Mouse (Mus musculus): ENCODE measurements around the gene Myod1.

Myod1 gene

DNA sequence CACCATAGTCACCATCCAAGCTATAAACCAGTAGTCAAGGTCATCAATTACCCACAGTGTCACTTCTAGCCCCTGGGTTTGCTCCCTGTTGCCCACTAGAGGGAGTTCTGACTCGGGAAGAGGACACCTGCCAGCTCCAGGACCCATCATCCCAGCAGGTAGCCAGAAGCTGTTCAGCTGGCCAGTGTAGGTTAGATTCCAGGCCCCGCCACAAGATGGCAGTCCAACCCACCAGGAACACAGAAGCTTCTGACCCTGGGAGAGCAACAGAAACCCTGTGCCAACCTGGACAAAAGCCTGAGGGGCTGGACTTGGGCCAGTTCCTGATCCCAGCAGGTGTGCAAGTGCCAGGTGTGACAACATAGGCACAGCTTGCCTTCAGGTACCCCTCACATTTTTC lies 16.8 kb downstream of the Myod1 start:
- peak; percentile 23 for DNase-seq (ENCODE audit: low spot score)

DNA sequence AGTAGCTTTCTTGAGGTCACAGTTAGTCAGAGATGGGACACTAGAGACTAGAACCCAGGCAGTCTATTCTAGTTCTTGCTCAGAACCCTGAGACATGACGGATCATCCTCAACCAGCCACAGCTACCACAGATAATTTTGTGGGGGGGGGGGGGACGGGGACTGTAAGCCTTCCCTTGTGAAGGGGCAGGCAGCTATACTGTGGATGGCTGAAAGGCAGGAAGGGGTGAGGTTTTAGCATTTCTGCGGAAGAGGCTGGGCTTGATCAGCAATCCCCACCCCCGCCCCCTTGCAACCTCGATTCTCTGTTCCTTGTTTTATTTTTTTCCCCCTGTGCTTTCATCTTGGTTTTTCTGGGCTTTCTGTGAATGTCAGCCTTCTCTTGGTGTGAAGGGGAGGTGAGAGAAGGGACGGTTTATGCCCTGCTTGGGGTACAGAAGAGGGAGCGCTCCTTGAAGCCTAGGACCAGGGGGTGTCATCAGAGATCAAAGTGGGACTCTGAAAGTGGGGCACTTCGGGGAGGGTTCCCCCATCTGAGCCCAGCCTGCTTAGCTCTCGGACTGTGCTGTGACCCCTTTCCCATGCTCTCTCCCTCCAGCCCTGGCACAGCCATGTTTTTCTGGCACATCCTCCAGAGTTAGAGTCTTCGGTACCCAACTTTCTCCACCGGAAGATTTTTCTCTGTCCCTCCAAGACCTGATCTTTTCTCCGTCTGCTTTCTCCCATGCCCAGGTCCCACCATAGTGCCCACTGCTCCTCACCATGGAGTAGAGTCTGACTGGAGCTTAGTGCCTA lies 17.6 kb downstream of the Myod1 start:
- no peak for DNase-seq (ENCODE audit: low spot score)

DNA sequence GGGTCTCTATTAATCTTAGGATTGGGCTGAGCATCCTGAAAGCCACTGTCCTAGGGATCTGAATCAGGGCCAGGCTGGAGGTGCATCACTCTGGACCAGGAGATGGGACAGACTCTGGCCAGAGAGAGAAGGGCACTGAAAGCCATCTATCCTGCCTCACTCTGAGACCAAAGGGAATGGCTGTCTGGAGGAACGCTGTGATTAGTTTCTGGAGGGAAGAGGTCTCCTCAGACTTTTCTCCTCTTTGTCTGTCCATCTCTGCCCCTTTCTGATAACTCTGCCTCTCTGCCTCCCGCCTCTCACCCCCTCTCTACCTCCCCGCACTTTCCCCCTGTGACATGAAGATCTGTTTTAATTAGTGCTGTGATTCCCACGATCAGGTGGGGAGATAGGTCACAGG lies 18.7 kb downstream of the Myod1 start:
- DNase-seq (ENCODE audit: low spot score) = no peak

DNA sequence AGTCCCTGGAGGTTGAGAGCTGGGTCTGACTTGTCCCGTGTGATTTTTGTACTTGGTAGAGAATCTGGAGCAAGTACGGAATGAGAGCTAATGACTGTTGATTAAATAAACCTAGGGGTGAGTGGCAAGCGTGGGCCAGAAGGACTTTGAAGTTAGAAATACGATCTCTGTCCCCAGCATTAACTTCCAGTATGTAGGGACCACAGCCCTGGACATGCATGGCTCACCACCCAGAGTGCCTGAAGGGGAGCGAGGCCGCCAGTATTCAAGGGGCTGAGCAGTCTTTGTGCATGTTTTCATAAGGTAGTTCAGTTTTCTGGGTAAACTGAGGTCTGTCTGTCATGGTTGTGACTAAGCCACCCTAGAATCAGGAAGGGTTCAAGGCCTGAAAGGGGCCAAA lies 19.3 kb downstream of the Myod1 start:
- no peak for DNase-seq (ENCODE audit: low spot score)

DNA sequence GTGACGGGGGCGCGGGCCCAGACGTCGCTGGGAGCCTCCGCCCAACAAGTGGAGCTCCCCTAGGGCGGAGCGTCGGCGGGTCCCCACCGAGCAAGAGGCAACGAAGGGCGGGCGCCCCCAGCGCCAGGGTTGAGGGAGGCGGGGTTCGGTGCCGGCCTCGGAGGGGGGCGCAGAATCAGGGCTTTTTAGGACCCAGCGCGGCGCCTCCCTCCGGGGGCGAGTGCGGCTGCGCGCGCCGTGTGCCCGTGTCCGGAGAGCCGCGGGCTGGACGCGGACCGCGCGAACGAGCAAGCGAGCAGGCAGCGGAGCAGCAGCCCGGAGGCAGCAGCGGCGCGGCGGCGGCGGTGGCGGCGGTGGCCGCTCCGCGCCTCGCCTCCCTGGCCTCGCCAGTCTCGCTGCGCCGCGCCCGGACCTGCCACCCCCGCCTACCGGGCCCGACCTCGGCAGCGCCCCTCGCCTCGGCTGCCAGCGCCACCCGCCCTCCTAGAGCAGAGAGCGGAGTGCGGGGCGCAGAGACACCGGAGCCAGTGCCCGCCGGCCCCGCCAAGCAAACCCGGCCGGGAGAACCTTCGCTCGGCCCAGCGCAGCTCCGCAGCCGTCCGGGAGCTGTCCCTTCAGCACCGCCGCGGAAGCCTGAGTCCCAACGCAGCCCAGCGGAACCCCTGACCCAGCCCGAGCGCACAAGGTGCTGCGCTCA lies 20.1 kb downstream of the Myod1 start, which contains the start of gene Kcnc1:
TSS of gene Kcnc1 (plus strand) at position 267 of the 697 bp plus-strand sequence.
- peak; percentile 14 for DNase-seq (ENCODE audit: low spot score)

DNA sequence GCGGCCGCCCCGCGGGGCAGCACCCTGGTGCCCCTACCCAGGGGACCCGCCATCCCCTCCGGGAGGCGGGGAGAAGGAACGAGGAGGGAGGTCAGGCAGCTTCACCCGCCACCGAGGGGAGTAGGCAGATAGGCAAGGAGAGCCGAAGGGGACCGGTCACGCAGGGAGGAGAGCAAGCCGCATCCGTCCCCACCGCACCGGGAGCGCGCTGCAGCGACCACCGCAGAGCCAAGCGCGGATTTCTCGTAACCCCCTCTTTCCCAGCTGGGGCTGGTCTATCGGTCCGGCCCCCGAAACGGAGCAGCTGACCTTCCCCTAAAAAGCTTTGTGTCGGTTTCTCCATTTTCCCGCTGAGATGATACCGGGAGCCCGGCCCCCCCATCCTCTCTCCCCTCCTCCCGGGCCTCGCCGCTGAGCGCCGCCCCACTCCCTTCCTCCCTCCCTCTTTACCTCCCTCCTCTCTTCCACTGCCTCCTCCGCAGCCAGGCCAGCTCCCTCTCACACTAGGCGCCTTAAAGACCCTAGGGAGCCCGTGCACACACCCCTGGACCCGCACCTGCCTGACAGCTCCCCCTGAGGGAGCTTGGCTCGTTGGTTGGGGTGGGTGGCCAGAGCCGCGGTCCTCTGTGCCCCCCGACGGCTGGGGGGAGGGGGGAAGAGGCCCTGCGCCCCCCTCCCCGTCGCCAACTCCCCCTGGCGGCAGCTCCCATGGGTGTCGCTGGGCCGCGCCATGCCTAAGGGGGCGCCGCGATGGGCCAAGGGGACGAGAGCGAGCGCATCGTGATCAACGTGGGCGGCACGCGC lies 20.9 kb downstream of the Myod1 start:
- no peak for DNase-seq (ENCODE audit: low spot score)

DNA sequence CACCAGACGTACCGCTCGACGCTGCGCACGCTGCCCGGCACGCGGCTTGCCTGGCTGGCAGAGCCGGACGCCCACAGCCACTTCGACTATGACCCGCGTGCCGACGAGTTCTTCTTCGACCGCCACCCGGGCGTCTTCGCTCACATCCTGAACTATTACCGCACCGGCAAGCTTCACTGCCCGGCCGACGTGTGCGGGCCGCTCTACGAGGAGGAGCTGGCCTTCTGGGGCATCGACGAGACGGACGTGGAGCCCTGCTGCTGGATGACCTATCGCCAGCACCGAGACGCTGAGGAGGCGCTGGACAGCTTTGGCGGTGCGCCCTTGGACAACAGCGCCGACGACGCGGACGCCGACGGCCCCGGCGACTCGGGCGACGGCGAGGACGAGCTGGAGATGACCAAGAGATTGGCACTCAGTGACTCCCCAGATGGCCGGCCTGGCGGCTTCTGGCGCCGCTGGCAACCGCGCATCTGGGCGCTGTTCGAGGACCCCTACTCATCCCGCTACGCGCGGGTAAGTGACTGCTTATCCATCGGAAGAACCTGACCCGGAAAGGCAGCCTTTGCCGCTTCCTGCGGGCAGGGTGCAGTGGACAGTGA lies 21.6 kb downstream of the Myod1 start:
- DNase-seq (ENCODE audit: low spot score) = no peak

DNA sequence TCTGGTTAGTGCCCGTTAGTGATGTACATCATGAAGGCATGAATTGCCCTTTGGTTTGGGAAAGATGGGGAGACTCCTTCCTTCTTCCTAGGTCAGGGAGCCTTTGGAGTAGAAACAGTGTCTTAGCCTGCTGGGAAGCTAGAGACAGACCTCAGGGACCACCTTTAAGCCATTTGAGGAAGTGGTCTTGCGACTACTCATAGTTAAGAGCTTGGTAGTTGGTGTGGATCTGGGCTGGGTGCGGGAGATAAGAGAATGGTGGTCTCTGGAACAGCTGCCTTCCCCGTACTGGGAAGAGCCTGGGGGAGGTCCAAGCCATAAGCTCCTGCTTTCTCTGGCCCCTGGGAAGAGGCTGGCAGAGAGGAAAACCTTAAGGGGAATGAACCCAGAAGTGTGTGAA lies 22.3 kb downstream of the Myod1 start:
- no peak for DNase-seq (ENCODE audit: low spot score)

DNA sequence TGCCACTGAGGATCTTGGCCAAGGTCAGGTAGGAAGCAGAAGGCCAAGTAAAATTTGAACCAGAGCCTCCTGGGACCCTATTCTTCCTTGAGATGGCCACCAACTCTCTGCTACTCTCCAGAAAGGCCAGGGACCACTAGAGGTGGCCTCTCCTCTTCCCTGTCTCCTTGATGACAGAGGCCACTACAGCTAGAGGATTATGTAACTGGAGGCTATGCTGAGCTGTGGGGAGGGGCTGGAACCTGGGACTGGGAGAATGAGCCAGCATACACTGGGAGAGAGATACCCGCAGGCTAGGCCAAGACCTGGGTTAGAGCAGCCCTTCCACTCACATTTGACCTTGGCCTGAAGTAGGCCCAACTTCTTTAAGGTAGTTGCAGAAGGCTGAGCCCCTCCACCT lies 23.4 kb downstream of the Myod1 start:
- no peak for DNase-seq (ENCODE audit: low spot score)

DNA sequence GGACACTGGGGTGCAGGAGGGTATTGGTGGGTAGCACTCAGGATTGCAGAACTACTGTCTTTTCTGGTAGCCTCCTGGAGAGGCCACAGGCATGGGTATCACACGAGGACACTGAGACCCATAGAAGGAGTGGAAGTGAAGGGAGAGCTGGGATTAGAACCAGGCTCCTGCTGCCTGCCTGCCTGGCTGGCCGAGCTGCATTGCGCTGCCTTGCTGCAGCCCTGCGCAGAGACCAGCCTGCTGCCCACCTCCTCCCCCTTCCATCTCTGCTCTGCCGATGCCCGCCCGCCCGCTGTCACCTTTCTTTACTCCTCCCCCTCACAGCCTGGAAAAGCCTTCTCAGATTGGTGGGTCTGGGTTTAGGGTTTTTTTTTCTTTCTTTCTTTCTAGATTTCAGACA lies 24.1 kb downstream of the Myod1 start:
- DNase-seq (ENCODE audit: low spot score) = no peak

DNA sequence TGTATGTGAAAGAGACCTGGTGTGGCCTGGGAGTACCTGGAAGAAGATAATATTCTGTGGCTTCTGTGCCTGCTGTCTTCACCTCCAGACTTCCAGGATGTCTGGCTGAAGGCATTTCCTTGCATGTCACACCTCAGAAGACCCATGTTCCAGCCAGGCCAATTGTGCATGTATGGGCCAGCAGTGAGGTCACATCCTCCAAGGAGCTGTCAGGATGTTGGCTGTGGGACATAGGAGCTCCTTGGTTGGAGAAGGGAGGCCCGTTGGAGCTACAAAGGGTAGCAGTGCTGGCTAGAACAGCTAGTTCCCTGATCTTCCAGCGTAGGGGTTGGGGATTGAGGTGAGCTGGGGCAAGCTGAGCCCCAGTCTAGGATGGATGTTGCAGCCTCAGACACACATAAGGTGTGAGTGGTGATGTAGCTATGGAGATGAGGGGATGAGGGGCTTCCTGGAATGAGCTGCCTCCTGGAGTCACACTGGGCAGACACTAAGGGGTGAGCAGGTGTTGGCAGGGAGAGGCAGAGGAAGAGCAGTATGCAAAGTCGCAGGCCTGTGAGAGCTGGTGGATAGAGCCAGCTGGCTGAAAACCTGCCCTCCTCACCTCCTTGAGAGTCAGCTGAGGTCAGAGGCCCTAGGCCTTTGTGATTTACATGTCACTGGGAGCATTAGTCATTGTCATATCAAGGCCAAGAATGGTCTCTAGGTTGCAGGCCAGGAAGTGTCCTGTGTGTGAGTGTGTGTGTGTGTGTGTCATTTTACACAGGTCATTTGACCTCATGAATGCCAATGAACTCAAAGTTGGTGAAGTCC lies 25.3 kb downstream of the Myod1 start:
- no peak for DNase-seq (ENCODE audit: low spot score)

DNA sequence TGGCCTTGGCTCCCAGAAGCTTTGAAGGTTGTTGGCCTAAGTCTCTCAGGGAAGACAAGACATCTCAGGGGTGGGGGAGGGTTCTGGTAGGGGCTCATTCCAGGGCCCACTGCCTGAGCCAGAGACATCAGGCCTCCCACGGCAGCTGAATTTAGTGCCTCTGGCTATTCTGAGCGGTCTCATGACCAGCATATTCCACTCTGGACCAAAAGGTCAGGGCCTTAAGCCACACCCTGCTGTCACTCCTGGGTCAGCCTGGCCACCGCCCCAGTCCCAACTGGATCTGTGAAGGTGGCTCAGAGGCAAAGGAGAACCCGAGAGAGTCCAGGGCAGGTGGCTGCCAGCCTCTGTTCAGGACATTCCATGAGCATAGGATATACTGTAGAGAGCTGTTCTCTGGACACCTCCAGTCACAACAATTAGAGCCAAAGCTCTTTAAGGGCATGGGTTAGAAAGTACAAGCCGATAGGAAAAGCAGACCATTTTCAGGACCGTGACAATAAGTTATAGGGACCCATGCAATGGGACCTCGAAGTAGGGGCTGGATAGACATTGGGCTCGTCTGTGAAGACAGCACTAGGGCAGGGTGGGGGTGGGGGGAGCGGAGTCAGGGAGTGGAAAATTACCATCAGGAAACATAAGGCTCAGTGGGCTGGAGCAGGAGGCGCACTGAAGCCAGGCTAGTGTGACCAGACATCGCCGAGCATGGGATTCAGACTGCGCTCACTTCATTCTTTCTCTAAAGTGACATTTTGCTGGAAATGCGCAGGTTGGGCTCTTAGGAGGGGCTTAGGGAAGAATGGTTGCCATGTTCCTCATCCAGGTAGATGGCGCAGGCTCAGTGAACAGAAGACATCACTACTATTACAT lies 27.6 kb downstream of the Myod1 start:
- DNase-seq (ENCODE audit: low spot score) = no peak

DNA sequence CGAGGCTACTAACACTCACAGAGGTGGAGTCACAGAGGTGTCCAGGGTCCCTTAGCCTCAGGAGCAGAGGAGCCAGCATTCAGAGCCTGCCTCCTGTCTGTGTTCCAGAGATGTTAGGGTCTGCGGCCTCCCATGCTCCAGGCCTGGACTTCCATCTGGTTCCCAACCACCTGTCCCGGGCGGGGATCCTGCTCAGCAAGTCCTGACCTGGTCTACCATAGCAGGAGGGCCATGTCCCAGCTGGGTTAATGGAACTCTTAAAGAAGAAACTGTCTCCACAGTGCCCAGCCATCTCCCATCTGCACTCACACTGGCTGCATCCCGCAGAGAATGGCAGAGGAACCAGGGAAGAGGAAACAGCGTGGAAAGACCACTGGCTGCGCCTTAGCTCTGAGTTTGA lies 28.5 kb downstream of the Myod1 start:
- no peak for DNase-seq (ENCODE audit: low spot score)

DNA sequence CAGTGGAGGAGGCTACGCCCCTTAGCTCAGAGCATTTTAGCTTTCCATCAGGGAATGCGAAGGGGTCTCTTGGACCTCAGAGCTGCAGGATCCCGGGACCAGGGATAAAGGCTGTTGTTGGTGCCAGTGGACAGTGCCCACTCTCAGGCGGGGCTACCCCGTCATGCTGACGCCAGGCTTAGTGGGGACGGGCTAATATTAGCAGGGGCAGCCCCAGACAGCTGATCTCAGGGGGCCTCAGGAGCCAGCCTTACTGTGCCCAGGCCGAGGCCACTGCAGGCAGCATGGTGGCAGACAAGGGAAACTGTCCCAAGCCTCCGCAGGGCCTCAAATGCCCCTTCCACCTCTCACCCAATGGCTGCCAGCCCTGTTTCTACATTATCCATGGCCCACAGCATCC lies 32.3 kb downstream of the Myod1 start:
- no peak for DNase-seq (ENCODE audit: low spot score)

DNA sequence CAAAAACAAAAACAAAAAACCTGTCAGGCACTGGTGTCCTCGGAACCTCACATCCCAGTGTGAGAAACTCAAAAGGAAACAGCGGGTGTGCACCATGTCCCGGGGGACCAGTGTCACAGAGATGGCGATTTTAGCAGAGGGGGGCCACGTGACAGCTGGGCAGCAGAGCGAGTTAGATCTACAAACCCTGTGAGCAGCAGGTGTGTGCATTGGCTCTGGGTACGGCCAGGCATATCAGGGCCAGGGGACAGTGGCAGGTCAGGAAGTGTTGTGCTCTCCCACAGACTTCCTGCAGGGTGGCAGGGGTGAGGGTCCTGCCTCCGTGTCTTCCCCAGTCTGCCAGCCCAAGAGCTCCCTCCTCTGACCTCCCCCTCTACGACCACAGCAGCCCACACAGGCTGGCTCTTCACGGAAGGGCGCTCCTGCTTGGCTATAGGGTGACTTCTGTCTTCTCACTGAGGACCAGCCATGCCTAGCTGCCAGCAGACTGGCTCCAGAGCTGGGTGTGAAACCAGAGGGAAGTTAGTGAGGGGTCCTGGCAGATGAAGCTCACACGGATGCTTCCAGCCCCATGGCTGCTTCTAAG lies 33.0 kb downstream of the Myod1 start:
- no peak for DNase-seq (ENCODE audit: low spot score)

DNA sequence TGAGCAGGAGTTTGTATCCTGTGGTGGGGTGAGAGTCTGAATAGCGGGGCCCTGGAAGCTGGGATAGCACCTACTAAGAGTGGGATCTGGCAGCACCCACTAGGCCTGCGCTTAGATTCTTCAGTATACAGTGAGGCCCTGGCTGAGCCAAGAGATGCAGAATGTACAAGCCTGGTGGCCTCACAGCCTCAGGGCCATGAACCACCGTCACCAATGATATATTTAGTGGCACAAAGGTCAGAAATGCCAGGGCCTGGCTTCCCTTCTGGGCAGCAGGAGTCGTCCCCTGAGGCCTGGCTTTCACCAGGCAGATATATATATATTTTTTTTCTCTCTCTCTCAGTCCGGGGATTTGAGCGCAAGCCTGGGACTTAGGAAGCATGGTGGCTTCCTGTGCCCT lies 34.5 kb downstream of the Myod1 start:
- no peak for DNase-seq (ENCODE audit: low spot score)

DNA sequence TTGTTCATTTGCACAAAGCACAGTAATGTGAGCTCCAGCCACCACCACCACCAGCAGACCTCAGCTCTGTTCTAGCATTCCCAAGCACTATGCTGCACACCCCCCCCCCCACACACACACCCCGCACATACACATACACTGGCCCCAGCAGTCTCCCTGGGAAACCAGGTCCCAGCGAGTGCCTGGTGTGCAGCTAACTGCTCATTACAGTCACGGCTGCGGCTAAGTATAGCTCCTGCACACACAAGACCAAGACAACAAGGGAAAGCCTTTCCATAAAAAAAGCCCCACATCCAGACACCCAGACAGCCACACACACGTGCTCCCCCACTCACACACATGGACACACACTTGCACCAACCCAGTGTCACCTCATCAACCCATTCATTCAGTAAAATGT lies 36.5 kb downstream of the Myod1 start:
- no peak for DNase-seq (ENCODE audit: low spot score)

DNA sequence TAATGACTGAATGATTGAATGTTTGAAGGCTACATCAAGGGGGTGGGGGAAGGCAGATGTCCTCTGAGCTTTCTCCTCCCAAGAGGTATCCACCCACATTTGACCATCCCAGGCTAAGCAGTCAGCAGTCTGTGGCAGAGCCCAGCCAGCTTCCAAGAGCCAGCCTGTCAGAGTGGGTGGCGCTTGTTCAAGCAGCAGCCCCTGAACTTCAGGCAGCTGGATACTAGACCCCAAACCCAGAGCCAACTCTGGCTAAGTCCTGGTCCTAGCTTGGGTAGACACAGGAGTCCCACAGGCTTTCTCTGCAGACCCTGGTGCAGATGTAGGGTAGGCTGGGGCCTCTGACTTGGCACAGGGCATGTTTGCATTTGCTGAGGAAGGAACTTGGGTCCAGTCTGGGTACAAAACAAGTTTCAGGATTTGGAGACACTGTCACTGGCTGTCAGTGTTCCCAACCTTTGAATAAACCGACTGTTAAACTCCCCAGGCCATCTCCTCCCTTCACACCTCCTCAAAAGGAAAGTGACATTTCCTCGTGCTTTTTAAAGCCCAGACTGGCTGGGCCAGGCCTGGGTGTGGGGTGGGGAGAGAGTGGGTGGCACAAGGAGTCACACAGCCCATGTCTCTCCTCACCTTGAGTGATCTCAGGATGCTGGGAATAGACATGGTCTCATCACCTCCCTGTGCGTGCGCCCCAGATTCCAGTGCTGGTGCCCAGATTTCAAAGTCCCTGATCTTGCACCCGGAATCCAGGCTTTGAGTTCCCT lies 37.9 kb downstream of the Myod1 start:
- no peak for DNase-seq (ENCODE audit: low spot score)

DNA sequence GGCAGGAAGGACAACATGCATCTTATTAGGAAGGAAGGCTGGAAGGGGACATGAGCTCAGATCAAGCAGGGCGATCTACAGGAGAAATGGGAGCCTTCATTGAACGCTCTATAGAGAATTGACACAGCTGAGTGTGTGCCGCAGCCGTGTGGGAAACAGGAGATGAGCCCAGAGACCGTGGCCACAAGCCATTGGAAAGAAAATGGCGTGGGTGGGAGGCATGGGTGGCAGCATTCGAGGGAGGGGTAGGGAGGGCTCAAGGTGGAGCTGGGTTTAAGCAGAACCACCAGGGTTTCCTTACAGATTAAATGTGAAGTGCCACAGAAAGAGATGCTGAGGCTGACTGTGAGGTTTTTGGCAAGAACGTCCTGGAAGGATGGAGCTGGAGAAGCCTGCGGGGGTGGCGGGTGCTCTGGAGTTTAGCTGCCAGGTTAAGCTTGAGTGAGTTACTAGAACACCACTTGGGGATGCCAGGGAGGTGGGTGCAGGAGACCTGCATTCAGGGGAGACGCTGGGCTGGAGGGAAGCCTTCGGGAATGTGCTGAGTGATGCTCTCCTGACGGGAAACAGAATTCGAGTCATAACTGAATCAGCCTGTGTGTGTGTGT lies 39.6 kb downstream of the Myod1 start:
- DNase-seq (ENCODE audit: low spot score) = no peak

Data from c-Kit-positive CD71-positive TER-119-positive erythroid progenitor cells, embryonic 14.5 days (primary cell).